Mouse (Mus musculus): ENCODE data around the gene Eml4.

- TF ChIP-seq CTCF (IDR thresholded peaks at IDR 0.05; ENCODE audit: borderline replicate concordance, control insufficient read depth, extremely low read depth, insufficient read depth, low read length, poor library complexity) = no peak
- TF ChIP-seq POLR2A (IDR thresholded peaks at IDR 0.05; ENCODE audit: control insufficient read depth, extremely low read depth, insufficient read depth, low read length, poor library complexity) = no peak
Observed at GRCm38 (mm10) chr17:83524753-83525152, 174.0 kb downstream of the Eml4 start.
